Mouse (Mus musculus): ENCODE measurements around the gene Robo2.

DNA sequence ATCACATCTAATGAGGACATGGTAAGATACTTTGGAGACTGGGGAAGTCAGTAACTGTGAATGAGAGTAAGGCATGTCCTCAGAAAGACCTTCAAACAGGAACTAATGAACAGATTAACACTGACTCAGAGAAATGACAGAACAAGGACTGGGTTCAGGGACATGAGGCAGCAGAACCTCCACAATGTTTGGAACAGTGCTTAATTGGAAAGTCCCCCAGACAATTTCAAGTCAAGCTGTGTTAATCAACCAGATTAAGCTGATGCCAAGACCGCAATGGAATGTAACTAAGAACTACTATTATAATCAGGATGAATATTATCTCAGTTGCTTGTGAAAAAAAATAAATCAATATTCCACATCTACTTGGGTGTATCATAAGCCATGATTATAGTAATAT is 137.0 kb downstream of the Robo2 start:
- no peak for TF ChIP-seq EP300 (IDR thresholded peaks at IDR 0.05; ENCODE audit: low read depth)
- no peak for TF ChIP-seq CTCF (IDR thresholded peaks at IDR 0.05; ENCODE audit: low read depth)

All from heart, postnatal 0 days (tissue).